Mouse (Mus musculus) erythroblast, adult 5-6 weeks (primary cell): ENCODE measurements around the gene Ddr2. TPM values are rescaled to one million over a fixed set of nuclear protein-coding genes. Genes with fewer than 3 reads are reported as not detected.
A peak's percentile ranks its signal among the peaks of the same experiment; 100 is the strongest.
"Not testable (repeated sequence)": the region's sequence is repeated elsewhere in the genome, so short reads cannot be mapped to it uniquely, and the experiment has no call there.

Source experiments
- ATAC-seq: replicated peaks from 2 replicates; pipeline ENCODE4 v1.8.0; 2016; ENCODE audit warnings: moderate number of reproducible peaks, mild to moderate bottlenecking, moderate TSS enrichment, inconsistent platforms; ENCODE audit not compliant: poor library complexity, low FRiP score, severe bottlenecking
- total RNA-seq, 2 experiments: library from RNA; stranded (forward) in 1 of 2; stranded (reverse) in 1 of 2; fragments of 150-400 nt in 1 of 2; fragments of 200-764, 138-1000 nt in 1 of 2; gene quantifications; 2 replicates each; pipeline versions ENCODE4 v1.2.3 to v1.2.4; 2015 to 2017; ENCODE audit warnings: low replicate concordance in 2 of 2

The Ddr2 gene
- total RNA-seq, 2 experiments from 2014 or later, result 0.60 TPM; not detected in 1

DNA sequence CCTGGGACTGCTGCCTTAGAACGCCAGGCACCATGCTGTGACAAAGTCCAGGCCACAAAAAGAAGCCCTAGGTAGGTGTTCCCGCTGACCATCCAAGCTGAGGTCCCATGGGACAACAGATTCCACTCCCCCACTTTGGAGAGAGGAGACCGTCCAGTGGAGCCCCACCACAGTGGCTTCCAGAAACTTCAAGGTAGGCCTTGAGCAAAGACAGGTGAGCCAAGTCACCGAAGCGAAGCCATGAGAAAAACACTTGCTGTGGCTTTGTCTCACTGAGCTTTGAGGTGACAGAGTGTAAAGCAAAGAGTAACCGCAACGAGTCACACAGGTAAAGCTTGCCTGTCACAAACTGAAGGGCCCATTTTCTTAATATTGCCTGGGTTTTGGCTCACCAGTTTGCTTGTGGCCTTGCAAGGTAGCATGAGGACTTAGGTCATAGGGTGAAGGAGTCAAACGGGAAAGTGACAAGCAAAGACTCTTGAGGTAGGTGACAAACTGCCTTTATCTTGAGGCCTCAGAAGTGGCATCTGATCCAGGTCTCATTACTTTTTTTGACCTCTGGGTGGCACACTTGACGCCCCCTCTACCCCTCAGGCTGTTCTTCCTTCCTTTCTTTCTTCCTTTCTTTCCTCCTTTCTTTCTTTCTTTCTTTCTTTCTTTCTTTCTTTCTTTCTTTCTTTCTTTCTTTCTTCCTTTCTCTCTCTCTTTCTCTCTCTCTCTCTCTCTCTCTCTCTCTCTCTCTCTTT is 65.7 kb downstream of the Ddr2 start:
- ATAC-seq, result no peak

DNA sequence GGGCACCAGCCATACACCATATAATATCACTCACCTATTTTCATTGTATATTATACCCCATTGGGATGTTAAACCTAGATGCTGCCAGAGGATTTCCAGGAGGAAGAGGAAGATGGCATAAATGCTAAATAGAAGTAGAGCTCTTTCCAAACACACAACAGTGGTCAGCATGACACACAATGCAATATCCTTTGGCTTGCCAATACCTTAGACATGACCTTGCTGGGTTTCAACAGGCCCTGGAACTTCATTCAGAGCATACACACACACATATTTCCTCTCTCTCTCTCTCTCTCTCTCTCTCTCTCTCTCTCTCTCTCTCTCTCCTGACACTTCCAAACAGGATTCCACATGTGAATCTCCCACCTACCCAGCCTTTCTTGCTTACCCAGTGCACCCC is 66.8 kb downstream of the Ddr2 start:
- no peak for ATAC-seq

DNA sequence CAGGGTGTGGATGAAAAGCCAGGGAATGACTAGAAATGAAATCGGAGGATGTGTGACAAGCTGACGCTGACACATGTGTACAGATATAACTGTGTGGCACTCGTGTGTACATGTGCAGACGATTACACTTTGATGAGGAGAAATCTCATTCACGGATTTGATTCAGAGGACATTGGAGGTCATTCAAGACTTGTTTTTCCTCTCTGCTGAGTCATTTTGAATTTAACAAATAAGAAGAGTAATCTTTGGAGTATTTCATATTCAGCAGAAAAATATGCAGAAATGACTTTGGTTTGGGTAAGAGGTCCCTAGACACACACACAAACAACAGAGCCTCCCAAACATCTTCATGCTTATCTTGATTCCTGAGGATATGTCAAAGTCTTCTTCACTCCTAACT is 67.6 kb downstream of the Ddr2 start:
- no peak for ATAC-seq

DNA sequence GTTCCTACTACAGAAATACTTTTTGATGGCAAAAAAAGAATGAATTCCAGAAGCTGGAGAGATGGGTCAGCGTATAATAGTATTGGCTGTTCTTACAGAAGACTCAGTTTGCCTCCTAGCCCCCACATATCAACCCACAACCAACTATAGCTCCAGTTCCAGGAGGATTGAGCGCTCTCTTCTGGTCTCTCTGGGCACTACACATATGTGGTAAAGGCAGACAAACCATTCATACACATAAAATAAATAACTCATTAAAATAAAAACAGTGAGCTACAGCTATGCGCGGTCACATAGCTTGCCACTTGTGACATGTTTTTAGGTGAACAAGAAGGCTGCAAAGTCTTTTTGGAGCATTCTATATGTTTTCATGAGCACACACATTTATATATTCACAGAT is 71.2 kb downstream of the Ddr2 start:
- ATAC-seq, result no peak

DNA sequence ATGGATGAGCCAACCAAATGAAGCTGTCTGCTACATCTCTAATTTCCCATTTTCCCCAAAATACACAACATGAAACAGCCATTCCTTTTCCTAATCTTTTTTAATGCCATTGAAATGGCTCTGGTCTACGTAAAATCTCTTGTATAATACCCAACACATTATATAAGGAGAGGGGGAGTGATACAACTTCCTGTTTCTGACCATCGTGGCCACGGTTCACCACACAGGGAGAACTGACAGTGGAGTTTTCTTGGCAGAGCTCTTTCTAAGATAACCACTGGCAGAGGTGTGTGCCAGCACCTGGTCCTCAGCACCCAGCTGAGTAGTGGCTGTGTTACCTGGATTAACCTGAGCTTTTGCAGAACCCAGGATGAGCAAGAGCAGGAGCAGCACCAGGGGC is 75.0 kb downstream of the Ddr2 start:
- ATAC-seq, result no peak

GRCm38 (mm10) chr1:170034961-170035360 is 75.6 kb downstream of the Ddr2 start:
- ATAC-seq, result no peak

- no peak for ATAC-seq
Measured at GRCm38 (mm10) chr1:170031656-170032055, 78.9 kb downstream of the Ddr2 start.

- ATAC-seq, result no peak
Measured at GRCm38 (mm10) chr1:170014784-170015183, 95.8 kb downstream of the Ddr2 start.

DNA sequence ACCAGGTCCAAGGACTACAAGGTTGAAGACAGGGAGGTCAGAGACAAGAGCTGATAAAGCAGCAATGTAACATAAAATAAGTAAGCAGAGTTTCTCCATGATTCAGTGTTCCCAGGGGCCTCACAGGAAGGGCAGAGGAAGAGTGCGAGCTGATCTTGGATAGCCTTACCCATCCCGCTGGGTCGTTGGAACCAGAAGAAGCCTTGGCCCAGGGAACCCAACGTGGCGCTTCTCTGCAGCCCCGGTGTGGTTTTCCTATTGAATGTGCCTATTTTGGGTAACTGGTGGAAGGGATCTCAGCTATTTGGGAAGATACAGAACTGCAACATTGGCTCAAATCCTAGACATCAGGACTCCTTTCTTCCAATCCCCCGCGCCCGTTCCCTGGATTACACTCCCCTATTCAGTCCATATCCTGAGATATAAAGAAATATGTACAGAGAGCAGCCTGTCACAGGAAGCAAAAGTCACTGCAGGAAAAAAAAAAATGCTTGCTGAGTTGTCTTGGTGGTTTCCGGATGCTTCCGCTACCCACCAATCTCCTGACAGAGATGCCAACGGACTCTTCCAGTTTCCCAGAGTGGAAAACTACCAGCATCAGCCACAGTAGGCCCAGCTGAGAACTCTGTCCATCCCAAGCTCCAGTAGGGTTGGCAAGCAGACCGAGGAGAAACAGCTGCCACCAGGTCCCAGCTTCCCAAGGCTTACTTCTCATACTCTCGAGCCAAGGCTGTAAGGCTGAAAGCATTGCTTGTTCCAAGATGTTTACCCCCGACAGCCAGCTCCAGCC is 99.7 kb downstream of the Ddr2 start:
- ATAC-seq, result no peak

DNA sequence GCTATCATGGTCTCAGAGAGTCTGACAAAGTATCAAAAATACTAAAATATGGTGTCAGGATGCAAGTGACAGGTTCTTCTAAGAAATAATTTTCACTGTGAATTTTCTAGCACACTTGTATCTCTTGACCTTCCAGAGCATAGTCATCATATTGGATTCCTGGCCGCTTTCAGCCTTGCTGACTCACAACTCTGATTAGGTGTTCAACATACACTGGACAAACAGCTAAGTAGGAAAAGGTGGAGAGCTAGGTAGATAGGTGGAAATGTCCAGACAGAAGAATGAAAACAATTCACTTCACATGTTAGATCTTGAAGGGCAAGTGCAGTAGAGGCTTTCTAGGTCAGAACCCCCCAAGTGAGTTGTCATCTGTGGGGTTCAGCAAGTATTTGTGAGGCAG is 101.3 kb downstream of the Ddr2 start:
- ATAC-seq, result no peak

DNA sequence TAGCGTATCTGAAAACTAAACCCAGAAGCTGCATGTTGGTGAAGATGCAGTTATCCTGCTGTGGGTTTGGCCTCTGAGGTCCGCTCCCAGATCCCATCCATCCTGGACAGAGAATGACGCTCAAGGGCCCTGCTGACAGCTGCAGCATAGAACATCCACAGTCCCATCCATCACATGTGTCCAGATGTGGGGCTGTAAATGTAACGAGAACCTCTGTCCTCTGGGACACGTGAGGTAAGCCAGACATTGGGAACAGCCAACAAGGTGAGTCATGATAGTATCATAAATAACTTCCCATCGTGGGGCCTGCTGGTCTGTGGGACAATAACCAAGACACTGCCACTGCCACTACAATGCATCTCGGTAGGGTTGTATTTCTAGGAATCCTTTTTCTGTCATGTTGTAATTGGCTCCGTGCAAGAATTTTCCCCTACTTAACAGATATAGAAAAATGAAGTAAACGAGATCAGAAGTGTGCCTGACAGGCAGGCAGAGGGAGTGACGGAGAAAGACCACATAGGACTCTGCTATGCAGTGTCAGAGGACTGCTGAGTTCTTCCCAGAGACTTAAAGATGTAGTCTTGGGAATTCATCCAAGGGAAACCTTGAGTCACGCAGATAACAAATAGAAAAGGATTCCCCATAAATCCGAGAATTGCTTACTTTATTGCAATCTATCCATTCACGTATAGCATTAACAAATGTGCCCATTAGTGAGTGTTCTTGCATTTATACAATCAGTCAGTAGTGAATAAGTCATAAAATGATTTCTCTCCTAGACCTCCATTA is 101.9 kb downstream of the Ddr2 start:
- ATAC-seq, result no peak

DNA sequence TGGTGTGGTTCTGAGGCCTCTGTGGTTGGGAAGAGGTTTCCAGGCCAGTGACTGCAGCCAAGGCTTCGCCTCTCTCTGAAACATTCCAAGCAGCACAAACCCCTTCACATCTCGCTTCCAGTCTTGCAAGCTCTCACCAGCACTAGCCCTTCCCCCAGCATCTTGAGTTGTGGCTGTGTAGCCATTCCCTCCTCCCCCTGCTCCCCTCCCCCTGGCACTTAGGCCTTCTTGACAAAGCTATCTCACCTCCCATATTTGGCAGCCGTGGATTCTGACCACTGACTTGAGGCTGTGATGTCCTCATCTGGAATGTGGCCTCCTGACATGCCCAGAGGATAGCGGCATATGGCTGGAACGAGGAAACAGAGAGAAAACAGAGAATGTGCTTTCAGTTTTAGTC is 104.0 kb downstream of the Ddr2 start:
- no peak for ATAC-seq

- ATAC-seq, result no peak
Measured at GRCm38 (mm10) chr1:170005297-170005696, 105.3 kb downstream of the Ddr2 start.

GRCm38 (mm10) chr1:169993901-169994300 is 116.7 kb downstream of the Ddr2 start:
- ATAC-seq, result not testable (repeated sequence)

DNA sequence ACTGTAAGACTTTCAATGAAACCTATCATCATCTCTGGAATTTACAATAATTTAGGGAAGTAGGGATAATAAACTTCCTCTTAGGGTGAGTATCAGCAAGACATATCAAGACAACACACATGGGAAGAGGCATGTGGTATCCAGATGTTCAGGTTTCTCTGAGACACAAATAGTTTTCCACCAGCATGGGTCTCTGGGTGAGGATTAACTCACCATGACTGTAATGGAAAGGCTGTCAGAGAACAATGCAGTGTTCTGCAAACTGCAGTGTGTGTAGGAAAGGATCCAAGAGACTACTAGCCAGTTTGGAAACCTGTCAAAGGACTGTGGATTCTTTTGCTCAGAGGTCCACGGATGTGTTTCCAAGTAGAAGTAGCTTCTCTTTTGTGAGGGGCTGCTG is 124.4 kb downstream of the Ddr2 start:
- ATAC-seq, result no peak

- ATAC-seq, result no peak
Measured at GRCm38 (mm10) chr1:169977621-169978020, 132.9 kb downstream of the Ddr2 start.

- no peak for ATAC-seq
Measured at GRCm38 (mm10) chr1:169971998-169972397, 138.6 kb downstream of the Ddr2 start.

GRCm38 (mm10) chr1:169970936-169971335 is 139.6 kb downstream of the Ddr2 start:
- ATAC-seq, result no peak

GRCm38 (mm10) chr1:169969516-169969886 is 141.1 kb downstream of the Ddr2 start:
- peak; percentile 36 for ATAC-seq

DNA sequence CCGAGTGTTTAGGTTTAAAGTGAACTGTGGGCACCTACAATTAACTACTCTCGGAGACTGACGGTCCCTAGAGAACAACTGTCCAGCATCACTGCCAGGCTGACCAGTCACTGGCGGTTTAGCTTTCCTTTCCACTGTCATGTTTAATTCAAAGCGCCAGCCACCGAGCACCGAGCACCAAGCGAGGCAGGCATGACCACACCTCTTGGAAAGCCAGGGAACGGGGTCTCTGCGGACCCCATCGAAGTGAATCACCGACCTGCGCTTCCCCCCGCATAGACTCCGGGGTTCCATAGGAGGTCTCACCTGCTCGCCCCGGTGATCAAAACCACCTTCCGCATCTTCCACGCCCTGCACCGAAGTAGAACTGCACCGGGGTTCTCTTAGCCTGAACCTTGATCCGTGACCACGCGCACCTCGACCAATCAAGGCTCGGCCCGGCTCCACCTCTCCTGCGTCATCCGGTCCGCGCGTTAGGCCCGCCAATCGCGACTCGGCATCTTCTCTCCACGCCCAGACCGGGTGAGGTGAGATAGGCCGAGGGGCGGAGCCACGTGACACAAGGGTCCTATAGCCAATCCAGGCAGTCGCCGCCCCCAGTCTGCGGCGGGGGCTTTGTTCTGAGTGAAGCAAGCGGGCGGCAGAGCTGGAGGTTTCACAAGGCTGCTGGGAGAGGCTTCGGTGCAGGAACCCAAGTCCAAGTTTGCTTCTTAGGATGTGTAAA is 141.6 kb downstream of the Ddr2 start, which contains the start of gene Hsd17b7:
Hsd17b7 (minus strand) TSS at position 450 of the 724 bp plus-strand sequence.
- ATAC-seq, result peak; percentile 99
